Mouse (Mus musculus): ENCODE results near the gene Rpl22. TPM values are rescaled to one million over a fixed set of nuclear protein-coding genes. Genes with fewer than 3 reads are reported as not detected.
A peak's percentile ranks its signal among the peaks of the same experiment; 100 is the strongest.

The Rpl22 gene
- polyA plus RNA-seq, 1 experiment: not detected

GRCm38 (mm10) chr4:152286183-152286582 lies 39.4 kb upstream of the Rpl22 start:
- Histone ChIP-seq H3K4me1 (ENCODE audit: control insufficient read depth, insufficient read depth, low read length) (peaks cover 47% of the 10 kb centered on the region), H3K27ac (ENCODE audit: insufficient read depth, low read depth, low read length) (no peak overlapping the region), H3K4me3 (ENCODE audit: insufficient read depth, low read depth, low read length) (peak overlapping the region; percentile 46)
- 0 out of 2 replicates have a peak, but pooled peaks have one; percentile 47 for TF ChIP-seq POLR2A (IDR thresholded peaks at IDR 0.05; ENCODE audit: insufficient read depth, low read depth, low read length)
- no peak; the same call in 1 of the 2 replicates for TF ChIP-seq CTCF (IDR thresholded peaks at IDR 0.05; ENCODE audit: insufficient read depth, low read depth, low read length)
- WGBS: 2% methylated on average over 32 of the region's 32 CpGs

- Histone ChIP-seq H3K4me3 (ENCODE audit: insufficient read depth, low read depth, low read length) (no peak overlapping the region), H3K27ac (ENCODE audit: insufficient read depth, low read depth, low read length) (no peak overlapping the region), H3K4me1 (ENCODE audit: control insufficient read depth, insufficient read depth, low read length) (peaks cover 54% of the 10 kb centered on the region)
- 27% methylated on average over 26 of the region's 26 CpGs for WGBS
- TF ChIP-seq POLR2A (IDR thresholded peaks at IDR 0.05; ENCODE audit: insufficient read depth, low read depth, low read length) (no peak), CTCF (IDR thresholded peaks at IDR 0.05; ENCODE audit: insufficient read depth, low read depth, low read length) (no peak)
Measured at GRCm38 (mm10) chr4:152286887-152287286, 38.7 kb upstream of the Rpl22 start.

- 57% methylated on average over 19 of the region's 19 CpGs for WGBS
- H3K4me1 ChIP-seq (ENCODE audit: control insufficient read depth, insufficient read depth, low read length): peaks cover 56% of the 10 kb centered on the region
Measured at GRCm38 (mm10) chr4:152287317-152288120, 38.0 kb upstream of the Rpl22 start.

GRCm38 (mm10) chr4:152288398-152288945 lies 37.1 kb upstream of the Rpl22 start:
- no peak overlapping the region for H3K27ac ChIP-seq (ENCODE audit: insufficient read depth, low read depth, low read length)
- 78% methylated on average over 18 of the region's 18 CpGs for WGBS
- peaks cover 56% of the 10 kb centered on the region for H3K4me1 ChIP-seq (ENCODE audit: control insufficient read depth, insufficient read depth, low read length)
- no peak overlapping the region for H3K4me3 ChIP-seq (ENCODE audit: insufficient read depth, low read depth, low read length)
- TF ChIP-seq CTCF (IDR thresholded peaks at IDR 0.05; ENCODE audit: insufficient read depth, low read depth, low read length): no peak
- TF ChIP-seq POLR2A (IDR thresholded peaks at IDR 0.05; ENCODE audit: insufficient read depth, low read depth, low read length): no peak

More at GRCm38 (mm10) chr4:152287317-152288120, 38.0 kb upstream of the Rpl22 start:
- Histone ChIP-seq H3K4me3 (ENCODE audit: insufficient read depth, low read depth, low read length) (no peak overlapping the region), H3K27ac (ENCODE audit: insufficient read depth, low read depth, low read length) (no peak overlapping the region)
- TF ChIP-seq CTCF (IDR thresholded peaks at IDR 0.05; ENCODE audit: insufficient read depth, low read depth, low read length) (no peak), POLR2A (IDR thresholded peaks at IDR 0.05; ENCODE audit: insufficient read depth, low read depth, low read length) (no peak)

- peaks cover 55% of the 10 kb centered on the region for H3K4me1 ChIP-seq (ENCODE audit: control insufficient read depth, insufficient read depth, low read length)
- TF ChIP-seq POLR2A (IDR thresholded peaks at IDR 0.05; ENCODE audit: insufficient read depth, low read depth, low read length) (no peak), CTCF (IDR thresholded peaks at IDR 0.05; ENCODE audit: insufficient read depth, low read depth, low read length) (no peak)
- peak overlapping the region; percentile 4 for H3K4me3 ChIP-seq (ENCODE audit: insufficient read depth, low read depth, low read length)
- WGBS: 2% methylated on average over 39 of the region's 39 CpGs
- no peak overlapping the region for H3K27ac ChIP-seq (ENCODE audit: insufficient read depth, low read depth, low read length)
Measured at GRCm38 (mm10) chr4:152290385-152290784, 35.2 kb upstream of the Rpl22 start.

- no peak for TF ChIP-seq POLR2A (IDR thresholded peaks at IDR 0.05; ENCODE audit: insufficient read depth, low read depth, low read length)
- Histone ChIP-seq H3K4me3 (ENCODE audit: insufficient read depth, low read depth, low read length) (no peak overlapping the region), H3K27ac (ENCODE audit: insufficient read depth, low read depth, low read length) (no peak overlapping the region), H3K4me1 (ENCODE audit: control insufficient read depth, insufficient read depth, low read length) (peaks cover 53% of the 10 kb centered on the region)
- 53% methylated on average over 11 of the region's 11 CpGs for WGBS
Measured at GRCm38 (mm10) chr4:152290991-152291390, 34.6 kb upstream of the Rpl22 start.

GRCm38 (mm10) chr4:152291562-152291961 lies 34.0 kb upstream of the Rpl22 start, which contains the start of gene Hes3:
Hes3 (minus strand) TSS chr4:152291662.
- WGBS: 35% methylated on average over 6 of the region's 6 CpGs
- Histone ChIP-seq H3K4me1 (ENCODE audit: control insufficient read depth, insufficient read depth, low read length) (peaks cover 47% of the 10 kb centered on the region), H3K4me3 (ENCODE audit: insufficient read depth, low read depth, low read length) (peak within 1 kb of the TSS; percentile 4; the same call in 1 of the 2 replicates), H3K27ac (ENCODE audit: insufficient read depth, low read depth, low read length) (peak within 1 kb of the TSS; percentile 26; the same call in 1 of the 2 replicates)
- no peak for TF ChIP-seq CTCF (IDR thresholded peaks at IDR 0.05; ENCODE audit: insufficient read depth, low read depth, low read length)
- TF ChIP-seq POLR2A (IDR thresholded peaks at IDR 0.05; ENCODE audit: insufficient read depth, low read depth, low read length): no peak

- H3K4me3 ChIP-seq (ENCODE audit: insufficient read depth, low read depth, low read length): no peak overlapping the region
- 14% methylated on average over 12 of the region's 12 CpGs for WGBS
- TF ChIP-seq POLR2A (IDR thresholded peaks at IDR 0.05; ENCODE audit: insufficient read depth, low read depth, low read length) (no peak), CTCF (IDR thresholded peaks at IDR 0.05; ENCODE audit: insufficient read depth, low read depth, low read length) (no peak)
- peaks cover 40% of the 10 kb centered on the region for H3K4me1 ChIP-seq (ENCODE audit: control insufficient read depth, insufficient read depth, low read length)
- no peak overlapping the region for H3K27ac ChIP-seq (ENCODE audit: insufficient read depth, low read depth, low read length)
Measured at GRCm38 (mm10) chr4:152292102-152292765, 33.3 kb upstream of the Rpl22 start.
